Mouse (Mus musculus) 3134 (cell line): ENCODE data around the gene Trim56.

ENCODE experiments used
- DNase-seq: peaks from one replicate; pipeline ENCODE4 v3.0.0-alpha.2; 2011; ENCODE audit warnings: low spot score; ENCODE audit not compliant: insufficient read length; ENCODE audit errors: extremely low read depth

Gene Trim56

GRCm38 (mm10) chr5:137109941-137110593 is 5.9 kb downstream of the Trim56 start:
- no peak for DNase-seq

GRCm38 (mm10) chr5:137108111-137108510 is 7.9 kb downstream of the Trim56 start:
- DNase-seq, result no peak

GRCm38 (mm10) chr5:137107670-137108069 is 8.3 kb downstream of the Trim56 start:
- no peak for DNase-seq

GRCm38 (mm10) chr5:137107024-137107423 is 9.0 kb downstream of the Trim56 start:
- DNase-seq, result peak; percentile 66

- no peak for DNase-seq
These were observed 9.6 kb downstream of the Trim56 start for GRCm38 (mm10) chr5:137106434-137106833.

GRCm38 (mm10) chr5:137103969-137104368 is 12.0 kb downstream of the Trim56 start:
- DNase-seq, result no peak

- DNase-seq, result peak; percentile 95
These were observed 13.2 kb downstream of the Trim56 start for GRCm38 (mm10) chr5:137102575-137103522.

GRCm38 (mm10) chr5:137102078-137102477 is 13.9 kb downstream of the Trim56 start:
- peak; percentile 49 for DNase-seq

GRCm38 (mm10) chr5:137100660-137101059 is 15.3 kb downstream of the Trim56 start:
- DNase-seq, result no peak

- DNase-seq, result no peak
These were observed 17.6 kb downstream of the Trim56 start for GRCm38 (mm10) chr5:137098418-137098817.

GRCm38 (mm10) chr5:137096037-137096436 is 20.0 kb downstream of the Trim56 start:
- no peak for DNase-seq

GRCm38 (mm10) chr5:137095135-137095534 is 20.9 kb downstream of the Trim56 start:
- no peak for DNase-seq

GRCm38 (mm10) chr5:137093720-137094119 is 22.3 kb downstream of the Trim56 start:
- no peak for DNase-seq

GRCm38 (mm10) chr5:137091560-137091959 is 24.4 kb downstream of the Trim56 start:
- no peak for DNase-seq

GRCm38 (mm10) chr5:137090870-137091269 is 25.1 kb downstream of the Trim56 start:
- no peak for DNase-seq

- no peak for DNase-seq
These were observed 28.6 kb downstream of the Trim56 start for GRCm38 (mm10) chr5:137087410-137087809.

GRCm38 (mm10) chr5:137085731-137086130 is 30.3 kb downstream of the Trim56 start:
- no peak for DNase-seq

- DNase-seq, result no peak
These were observed 31.0 kb downstream of the Trim56 start for GRCm38 (mm10) chr5:137085021-137085420.

GRCm38 (mm10) chr5:137083051-137083450 is 33.0 kb downstream of the Trim56 start:
- no peak for DNase-seq

- peak; percentile 89 for DNase-seq
These were observed 36.2 kb downstream of the Trim56 start for GRCm38 (mm10) chr5:137079849-137080248.

- DNase-seq, result no peak
These were observed 37.4 kb downstream of the Trim56 start for GRCm38 (mm10) chr5:137078616-137079015.

GRCm38 (mm10) chr5:137078041-137078440 is 38.0 kb downstream of the Trim56 start:
- no peak for DNase-seq
